Mouse (Mus musculus) cerebellum, adult 11-12 months (tissue): ENCODE results near the gene Dstyk.
A peak's percentile ranks its signal among the peaks of the same experiment; 100 is the strongest.
"Not testable (repeated sequence)": the region's sequence is repeated elsewhere in the genome, so short reads cannot be mapped to it uniquely, and the experiment has no call there.

Experiments
- DNase-seq: peaks from one replicate; pipeline ENCODE4 v3.0.0; 2022

The Dstyk gene

DNA sequence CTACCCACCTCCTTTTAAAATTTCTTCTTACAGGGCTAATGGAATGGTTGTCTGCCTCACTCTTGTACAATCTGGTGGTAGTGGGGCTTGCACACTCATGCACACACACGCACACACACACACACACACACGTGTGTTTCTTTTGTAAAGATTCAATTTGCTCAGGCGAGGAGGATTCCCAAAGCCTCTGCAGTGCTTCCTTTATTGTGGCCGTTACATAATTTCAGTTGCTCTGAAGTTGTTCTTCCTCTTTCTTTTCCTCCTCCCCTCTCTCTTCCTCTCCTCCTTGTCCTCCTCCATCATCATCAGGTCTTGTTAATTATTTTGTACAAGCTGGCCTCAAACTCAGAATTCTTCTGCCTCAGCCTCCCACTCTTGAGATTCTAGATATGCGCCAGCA lies 20.0 kb downstream of the Dstyk start:
- no peak for DNase-seq

DNA sequence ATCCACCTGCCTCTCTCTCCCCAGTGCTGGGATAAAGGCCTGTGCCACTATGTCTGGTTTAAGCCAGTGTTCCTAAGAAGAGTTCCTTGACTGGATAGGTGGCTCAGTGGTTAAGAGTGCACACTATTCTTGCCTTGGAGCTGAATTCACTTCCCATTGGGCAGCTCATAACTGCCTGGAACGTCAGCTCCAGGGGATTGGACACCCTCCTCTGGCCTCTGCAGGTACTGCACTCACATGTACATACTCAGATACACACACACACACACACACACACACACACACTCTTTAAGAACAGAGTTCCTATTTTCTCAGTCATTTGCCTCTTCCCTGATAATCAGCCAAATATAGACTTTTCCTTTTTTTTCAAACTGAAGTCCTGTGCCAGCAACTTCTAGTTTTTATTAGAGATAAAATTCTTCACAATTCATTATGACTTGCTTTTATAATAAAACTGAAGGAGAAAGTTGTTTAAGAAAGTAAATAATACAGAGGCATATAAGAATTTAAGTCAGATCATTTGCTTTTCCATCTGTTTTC lies 23.6 kb downstream of the Dstyk start:
- no peak for DNase-seq

DNA sequence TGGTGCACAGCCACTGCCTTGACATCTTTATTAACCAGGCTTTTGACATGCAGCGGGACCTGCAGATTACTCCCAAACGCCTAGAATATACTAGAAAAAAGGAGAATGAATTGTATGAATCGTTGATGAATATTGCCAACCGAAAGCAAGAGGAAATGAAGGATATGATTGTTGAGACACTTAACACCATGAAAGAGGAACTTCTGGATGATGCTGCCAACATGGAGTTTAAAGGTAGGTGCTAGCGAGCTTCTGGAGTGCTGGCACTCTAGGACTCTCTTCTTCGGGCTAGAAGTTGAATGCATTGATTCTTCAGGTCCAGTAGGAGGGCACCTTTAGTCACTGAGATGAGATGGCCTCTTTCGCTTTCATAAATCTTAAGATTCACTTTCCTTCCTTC lies 32.4 kb downstream of the Dstyk start:
- no peak for DNase-seq

DNA sequence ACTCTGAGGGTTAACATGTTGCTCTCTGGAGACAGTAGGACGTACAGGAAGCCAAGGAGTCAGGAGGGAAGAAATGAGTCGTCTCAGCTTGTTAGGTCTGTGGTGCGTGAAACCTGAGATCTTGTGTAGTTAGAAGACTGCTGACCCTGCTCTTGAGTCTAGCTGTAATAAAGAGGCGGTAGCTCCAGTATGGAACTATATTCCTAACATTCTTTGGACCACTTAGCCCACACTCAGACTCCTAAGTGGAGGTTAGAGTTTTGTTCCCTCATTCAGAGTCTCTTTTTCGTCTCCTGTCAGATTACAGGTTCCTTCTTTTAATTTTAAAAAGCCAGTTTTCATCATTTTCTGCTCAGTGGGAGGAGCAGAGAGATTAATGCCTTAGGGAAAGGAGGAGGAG lies 47.3 kb downstream of the Dstyk start:
- no peak for DNase-seq

DNA sequence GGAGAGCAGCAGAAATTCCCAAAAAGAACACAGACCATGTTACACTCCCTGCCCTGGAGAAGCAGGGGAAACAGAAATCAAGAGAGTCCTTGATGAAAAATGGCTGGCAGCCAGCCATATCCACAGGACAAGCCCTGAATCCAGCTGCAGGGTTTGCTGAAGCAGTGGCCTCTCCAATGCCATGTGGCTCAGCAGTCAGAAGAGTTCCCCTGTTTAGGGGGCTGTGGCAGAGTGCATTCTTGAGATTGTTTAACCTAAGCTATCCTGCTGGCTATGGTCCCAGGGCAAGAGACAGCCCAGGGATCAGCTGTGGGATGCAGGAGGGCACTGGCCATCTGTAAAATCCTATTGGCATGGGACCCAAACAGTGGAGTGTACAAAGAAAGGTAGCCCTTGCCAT lies 51.6 kb downstream of the Dstyk start:
- no peak for DNase-seq

DNA sequence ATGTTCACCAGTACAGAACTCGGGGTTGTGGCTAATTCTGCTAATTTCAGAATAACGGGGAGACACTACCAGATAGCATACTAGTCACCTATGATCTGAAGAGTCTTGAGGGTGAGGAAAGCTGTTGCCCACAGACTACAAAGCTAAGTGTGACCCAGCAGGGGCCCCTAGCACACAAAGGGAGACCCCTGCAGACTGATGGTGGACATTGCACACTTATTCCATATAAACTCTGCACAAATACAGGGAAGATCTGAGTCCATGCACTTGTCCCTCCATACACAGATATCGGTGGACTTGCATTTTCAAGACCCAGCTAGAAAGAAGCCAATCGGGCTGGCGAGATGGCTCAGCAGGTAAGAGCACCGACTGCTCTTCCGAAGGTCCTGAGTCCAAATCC lies 52.2 kb downstream of the Dstyk start:
- no peak for DNase-seq

DNA sequence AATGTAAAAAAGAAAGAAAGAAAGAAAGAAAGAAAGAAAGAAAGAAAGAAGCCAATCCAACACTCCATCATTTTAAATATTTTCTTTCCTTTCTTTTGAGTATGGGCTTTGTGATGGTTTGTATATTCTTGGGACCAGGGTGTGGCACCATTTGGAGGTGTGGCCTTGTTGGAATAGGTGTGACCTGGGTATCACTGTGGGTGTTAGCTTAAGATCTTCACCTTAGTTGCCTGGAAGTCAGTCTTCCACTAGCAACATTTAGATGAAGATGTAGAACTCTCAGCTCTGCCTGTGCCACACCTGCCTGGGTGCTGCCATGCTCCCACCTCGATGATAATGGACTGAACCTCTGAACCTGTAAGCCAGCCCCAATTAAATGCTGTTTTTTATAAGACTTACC lies 52.7 kb downstream of the Dstyk start:
- not testable (repeated sequence) for DNase-seq

DNA sequence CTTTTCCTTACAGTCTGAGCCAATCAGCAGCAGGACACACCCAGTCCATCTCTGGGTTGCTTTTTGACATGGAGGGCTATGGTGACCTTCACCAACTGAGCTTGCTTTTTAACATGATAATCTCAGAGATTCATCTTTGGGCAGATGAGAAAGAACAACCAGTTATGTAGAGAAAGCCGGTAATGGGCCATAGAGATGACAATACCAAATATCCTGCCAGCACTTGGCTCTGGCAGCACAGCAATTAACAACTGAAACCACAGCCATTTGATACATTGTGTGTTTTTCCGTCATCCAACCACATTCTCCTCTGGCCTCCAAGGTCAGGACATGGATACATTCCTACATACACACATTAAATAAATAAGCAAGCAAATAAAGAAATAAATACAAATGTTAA lies 53.7 kb downstream of the Dstyk start:
- DNase-seq, result no peak

DNA sequence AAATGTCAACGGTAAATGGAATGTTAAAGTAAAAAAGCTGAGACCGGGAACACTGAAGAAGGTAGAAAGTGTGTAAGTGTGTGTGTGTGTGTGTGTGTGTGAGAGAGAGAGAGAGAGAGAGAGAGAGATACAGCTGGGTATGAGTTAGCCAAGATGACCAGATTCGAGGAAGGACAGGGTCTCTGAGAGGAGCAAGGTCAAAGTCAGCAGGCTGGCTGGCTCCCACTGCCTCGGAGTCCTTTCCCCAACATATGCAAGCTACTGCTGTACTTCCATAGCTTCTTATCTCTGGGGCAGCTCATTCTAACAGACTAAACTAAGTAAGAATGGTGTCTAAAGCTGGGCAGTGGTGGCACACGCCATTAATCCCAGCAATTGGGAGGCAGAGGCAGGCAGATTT lies 54.1 kb downstream of the Dstyk start:
- no peak for DNase-seq

DNA sequence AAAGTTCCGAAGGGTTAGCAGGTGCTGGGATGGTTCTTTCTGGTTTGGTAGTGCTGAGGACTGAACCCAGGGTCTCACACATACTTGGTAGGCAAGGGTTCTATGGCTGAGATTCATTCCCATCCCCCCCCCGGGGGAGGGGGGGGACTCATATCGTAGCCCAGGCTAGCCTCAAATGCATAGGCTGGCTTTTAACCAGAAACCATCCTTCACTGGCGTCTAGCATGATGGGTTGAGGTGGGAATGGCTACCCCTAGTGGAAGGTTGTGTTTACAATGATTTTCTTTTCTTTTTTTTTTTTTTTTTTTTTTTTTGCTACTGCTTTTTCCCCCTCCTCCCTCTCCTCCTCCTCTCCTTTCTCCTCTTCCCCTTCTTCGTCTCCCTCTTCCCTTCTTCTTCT lies 55.2 kb downstream of the Dstyk start:
- no peak for DNase-seq

DNA sequence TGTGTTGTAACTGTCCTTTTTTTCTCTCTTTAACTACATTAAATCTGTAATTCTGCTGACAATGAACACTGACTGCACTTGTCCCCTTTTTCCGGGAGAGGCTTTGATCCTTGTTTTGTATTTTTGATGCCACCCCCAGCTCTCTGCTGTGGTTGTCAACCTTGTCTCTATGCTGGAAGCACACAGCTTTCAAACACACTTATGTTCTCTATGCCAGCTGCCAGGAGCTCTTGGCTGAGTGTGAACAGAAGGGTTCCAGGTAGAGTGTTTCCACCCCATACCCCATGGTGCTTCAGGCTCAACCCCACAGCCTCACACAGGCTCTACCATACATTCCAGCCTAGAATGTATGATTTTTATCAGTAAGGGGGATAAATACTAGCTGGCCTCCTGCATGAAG lies 57.1 kb downstream of the Dstyk start:
- DNase-seq, result no peak

DNA sequence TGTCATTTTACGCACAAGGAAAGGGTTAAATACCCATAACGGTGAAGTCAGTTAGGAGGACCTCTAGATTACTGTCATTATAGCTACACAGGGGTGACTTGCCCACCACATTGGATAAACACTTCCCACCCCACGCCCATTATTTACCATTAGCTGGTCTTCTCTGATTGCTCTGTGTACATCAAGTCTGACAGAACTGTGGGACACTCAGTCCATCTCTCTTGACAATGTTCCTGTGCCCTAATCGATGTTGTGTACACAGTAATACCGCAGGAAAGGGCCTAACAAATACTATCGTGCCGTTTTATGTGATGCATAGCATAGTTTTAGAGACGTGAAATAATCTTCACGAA lies 59.2 kb downstream of the Dstyk start:
- no peak for DNase-seq

DNA sequence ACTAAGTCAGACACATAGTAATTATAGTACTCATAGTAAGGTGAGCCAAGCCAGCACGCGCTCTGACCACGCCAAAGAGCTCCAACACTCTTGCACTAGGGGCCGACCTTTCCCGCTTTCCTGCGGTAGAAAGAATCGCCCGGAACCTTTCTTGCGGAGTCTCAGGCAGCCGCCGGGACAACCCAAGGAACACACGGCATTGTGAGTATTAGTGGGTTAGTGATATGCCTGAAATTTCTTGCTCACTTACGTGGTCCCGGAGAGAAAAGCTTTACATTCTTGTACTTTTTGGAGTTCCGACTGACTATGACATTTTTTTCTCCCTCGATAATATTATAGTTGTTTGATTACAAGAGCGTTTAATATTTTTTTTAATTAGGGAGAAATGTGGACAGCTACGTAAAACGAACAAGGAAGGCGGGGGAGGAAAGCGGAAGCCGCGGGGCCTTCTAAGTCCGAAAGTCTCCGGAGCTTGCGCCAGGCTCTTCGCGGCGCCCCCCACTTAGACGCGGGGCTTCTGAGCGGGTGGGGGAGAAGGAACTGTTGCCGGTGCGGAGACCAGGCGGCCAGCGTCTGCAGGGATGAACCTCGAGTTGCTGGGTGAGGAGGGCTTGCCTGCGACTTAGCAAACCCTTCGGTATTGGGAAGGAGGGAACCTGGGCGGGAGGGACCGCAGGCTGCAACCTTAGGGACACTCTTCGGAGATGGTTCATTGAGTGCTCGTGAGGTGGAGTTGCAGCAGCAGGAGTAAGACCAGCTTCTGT lies 59.8 kb downstream of the Dstyk start, which contains the start of gene Rbbp5:
Rbbp5 (plus strand) TSS at position 438 of the 764 bp plus-strand sequence.
- peak; percentile 80 for DNase-seq

DNA sequence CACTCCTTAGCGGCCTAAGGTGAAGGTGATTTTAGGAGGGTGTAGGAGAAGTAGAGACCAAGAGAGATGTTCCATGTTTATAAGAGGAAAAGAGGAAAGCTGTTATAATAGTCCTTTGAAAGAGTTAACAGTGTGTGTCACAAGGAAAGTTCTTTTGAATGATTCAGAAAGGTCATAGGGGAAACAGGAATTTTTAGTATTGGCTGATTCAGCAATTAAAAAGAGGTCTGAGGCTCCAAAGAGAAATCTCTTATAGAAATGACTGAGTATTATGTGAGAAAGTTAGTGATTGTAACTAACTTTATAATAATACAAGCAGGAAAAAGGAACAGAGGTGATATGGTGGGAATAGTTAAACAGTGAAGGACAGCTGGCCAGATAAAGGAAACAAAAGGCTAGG lies 62.1 kb downstream of the Dstyk start:
- DNase-seq, result no peak

DNA sequence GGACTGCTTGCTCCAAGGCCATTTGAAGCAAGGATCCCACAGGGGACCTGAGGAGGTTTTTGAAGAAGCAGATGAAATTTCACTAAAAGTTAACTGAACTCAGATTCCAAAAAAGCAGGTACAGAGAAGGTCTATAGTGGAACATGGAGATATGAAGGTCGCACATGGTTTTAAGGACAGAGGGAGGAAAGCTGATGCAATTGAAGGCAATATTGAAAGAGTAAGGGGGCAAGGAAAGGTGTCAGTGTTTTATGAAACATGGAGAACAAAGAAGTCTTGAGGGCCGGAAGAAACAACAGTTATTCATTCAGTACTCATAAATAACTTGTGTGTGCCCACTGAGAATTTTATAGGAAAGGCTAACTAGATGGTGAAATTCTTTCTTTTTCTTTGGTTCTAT lies 64.3 kb downstream of the Dstyk start:
- DNase-seq, result no peak

DNA sequence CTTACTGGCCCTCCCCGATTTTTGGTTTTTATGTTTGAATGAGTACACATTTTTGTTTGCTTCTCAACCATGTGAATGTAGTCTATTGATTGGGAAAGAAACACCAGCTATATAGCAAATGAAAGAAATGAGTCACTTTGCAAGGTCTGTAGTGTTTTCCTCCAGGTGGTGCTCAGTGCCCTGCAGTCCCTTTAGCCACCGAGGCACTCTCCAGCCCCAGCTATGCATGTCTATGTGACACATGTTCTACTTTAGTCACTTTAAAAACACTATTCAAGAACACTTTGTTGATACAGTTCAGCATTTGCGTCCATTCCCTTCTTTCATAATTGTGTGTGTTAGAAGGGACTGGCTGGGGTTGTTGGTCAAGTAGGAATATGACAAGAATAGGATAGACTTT lies 65.9 kb downstream of the Dstyk start:
- no peak for DNase-seq

DNA sequence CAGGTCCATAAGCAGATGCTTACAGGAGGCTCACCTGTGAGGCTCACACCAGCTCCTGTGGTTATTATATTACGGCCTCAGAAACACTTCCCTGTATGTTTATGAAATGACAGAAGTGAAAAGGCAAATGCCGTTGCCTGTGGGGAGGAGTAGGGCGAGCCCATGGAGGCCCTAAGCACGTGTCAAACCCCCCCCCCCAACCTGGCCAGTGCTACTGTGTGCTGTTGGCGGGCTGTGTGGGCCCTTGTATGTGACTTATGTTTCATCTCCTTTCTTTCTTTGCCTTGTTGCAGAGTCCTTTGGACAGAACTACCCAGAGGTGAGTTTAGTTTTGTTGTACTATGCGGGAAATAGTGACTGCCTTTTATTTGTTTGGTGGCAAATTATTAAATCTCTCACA lies 66.4 kb downstream of the Dstyk start:
- DNase-seq, result no peak

DNA sequence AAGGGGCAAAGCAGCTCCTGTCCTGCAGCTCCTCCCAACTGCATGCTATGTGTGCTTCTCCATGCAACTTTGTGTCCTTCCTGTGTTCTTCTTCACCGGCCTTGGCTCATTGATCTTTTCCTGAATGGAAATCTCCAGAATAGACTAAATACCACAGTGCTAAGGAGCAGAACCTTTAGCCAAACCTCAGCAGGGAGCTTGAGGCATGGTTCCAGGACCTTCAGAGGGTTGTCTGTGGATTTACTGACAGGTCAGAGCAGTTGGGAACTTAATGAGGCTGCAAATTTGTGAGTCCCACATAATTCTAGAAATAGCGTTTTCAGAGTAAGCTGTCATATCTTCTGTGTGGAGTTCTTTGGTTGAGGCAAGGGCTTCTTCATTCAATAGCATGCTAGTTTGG lies 83.2 kb downstream of the Dstyk start:
- DNase-seq, result no peak

DNA sequence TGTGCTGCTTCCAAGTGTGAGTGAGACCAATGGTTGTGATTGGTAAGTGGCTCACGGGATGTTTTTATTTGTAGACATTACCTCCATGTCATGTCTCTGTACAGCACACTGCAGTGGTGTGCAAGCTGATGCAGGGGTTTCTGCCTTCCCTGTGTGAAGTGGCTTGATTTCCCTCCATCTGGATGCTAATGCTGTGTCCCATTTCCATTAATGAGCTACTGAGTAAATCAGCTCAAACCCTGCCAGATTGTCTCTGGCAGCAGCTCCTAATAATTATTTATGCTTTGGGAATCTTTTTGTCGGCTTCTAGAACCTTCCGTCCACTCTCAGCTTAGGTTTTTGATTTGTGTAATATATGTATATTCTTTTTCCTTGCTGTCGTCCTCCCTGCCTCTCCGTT lies 87.8 kb downstream of the Dstyk start:
- DNase-seq, result no peak

DNA sequence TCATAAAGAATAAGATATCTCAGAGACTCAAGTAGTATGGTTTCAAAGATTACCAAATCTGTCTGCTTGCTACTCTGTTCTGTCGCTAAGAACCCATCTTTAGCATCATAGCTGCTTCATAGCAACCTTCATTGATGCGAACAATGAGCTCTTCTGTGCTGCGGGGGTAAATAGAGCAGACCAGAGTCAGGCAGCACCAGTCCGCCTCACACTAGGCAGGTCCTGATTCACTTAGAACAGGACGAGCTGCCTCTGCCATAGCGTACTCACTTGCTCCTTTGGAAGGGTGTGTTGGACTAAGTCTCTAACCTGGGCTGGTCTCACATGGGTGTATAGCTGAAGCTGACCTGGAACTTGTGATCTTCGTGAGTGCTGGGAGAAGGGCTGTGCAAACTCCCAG lies 88.7 kb downstream of the Dstyk start, which contains the start of gene Tmem81:
Tmem81 (plus strand) TSS at position 173 of the 400 bp plus-strand sequence.
- DNase-seq, result no peak

DNA sequence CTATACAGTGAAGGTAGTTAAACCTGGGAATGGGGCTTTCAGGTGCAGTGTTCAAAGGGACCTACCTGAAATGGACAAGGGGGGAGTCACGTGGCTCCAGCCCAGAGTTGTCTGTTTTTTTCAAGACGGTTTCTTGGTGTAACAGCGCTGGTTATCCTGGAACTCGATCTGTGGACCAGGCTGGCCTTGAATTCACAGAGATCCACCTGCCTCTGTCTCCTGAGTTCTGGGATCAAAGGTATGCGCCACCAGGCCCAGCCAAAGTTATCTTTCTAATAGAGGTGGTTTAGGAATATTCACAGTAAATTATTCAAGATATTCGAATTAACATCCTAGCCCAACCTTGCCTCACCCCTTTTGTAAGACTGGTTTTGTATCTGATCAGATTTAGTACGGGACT lies 89.3 kb downstream of the Dstyk start:
- no peak for DNase-seq

DNA sequence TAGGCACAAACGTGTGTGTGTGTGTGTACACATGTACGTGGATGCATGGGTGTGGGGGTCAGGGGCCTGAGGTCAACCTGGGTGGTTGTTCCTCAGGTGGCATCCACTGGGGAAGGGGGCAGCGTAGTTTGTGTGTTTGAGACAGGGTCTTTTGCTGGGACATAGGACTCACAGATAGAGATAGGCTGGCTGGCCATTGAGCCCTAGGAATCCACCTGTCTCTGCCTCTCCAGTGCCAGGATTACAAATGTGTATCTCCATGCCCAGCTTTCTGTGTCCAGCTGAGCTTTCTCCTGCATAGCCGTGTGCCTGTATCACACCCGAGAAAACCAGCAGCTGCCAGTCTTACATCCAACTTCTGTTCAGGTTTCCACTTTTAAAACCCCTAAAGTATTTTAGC lies 92.4 kb downstream of the Dstyk start:
- peak; percentile 35 for DNase-seq

DNA sequence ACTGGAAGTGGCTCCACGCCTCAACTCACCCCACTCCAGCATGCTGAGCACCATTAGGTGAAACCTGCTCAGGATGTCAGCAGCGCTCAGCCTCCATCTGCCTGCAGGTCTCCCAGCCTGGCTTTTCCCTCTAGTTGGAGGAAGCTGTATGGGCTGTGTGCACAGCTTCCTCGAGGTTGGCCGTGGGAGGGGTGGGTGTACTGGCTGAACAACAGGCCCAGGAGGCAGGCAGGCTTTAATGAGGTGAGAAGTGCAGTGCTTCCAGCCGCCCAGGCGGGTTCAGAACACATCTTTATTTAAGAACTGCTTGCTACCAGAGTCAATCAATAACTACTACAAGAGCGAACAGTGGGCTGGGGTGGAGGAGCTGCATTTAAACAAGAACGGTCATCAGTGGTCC lies 94.2 kb downstream of the Dstyk start:
- peak; percentile 44 for DNase-seq

DNA sequence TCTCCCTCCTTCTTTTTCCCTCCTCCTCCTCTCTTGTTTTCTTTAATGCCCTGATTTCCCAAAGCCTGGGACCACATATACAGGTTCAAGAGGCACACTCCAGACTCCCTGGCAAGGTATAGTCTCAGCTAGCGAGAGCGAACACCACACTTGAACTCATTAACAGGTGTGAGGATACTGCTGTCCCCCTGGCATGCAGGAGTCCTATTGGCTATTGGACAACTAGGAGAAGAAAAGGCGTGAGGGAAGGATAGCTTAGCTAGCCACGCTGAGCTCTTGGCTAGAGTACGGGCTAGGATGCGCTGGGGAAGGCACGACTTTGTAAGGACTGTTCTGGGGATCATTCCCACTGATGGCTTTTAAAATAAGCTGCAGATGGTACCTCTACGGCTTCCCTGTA lies 94.8 kb downstream of the Dstyk start:
- peak; percentile 40 for DNase-seq

DNA sequence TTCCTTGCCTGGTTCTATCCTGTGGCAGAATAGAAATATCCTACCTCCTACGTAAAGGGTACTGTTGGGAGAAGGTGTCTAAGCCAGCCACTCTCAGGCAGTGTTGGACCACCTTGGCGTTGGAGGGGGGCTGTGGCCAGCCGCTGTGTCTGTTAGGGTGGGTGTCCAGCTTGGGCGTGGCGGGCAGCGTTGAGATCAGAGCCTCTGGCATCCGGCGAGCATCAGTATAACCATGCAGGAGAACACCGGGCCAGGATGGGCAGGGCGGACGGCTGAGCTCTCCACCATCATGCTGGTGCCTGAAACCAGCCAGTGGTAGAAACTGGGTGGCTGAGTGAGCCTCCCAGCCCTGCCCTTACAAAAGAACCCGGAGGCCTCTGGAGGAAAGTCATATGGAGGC lies 98.0 kb downstream of the Dstyk start:
- peak; percentile 21 for DNase-seq
